Mouse (Mus musculus): ENCODE measurements at regions not wholly inside any gene's neighbourhood (a gene's known extent, or its start where the extent isn't known, plus 50 kb on each side); places are given as distances from the start of the nearest gene placed in this dataset.
A peak's percentile ranks its signal among the peaks of the same experiment; 100 is the strongest.

- H3K36me3 ChIP-seq (ENCODE audit: control insufficient read depth, insufficient read depth, low read length) = no peaks in the 10 kb centered on the region
- WGBS = 61% methylated on average over 4 of the region's 4 CpGs
- ATAC-seq (ENCODE audit: insufficient number of reproducible peaks, insufficient read depth, low FRiP score, low read depth) = no peak
- no peak overlapping the region for H3K4me2 ChIP-seq (replicated peaks; ENCODE audit: low read depth, low read length)
- H3K27me3 ChIP-seq (ENCODE audit: control insufficient read depth, insufficient read depth, low read length) = no peaks in the 10 kb centered on the region
- no peak overlapping the region for H3K9ac ChIP-seq (replicated peaks; ENCODE audit: low read depth, low read length)
- H3K4me3 ChIP-seq (ENCODE audit: low read depth, low read length) = no peak overlapping the region
- no peak overlapping the region for H3K27ac ChIP-seq (ENCODE audit: low read length)
- no peaks in the 10 kb centered on the region for H3K4me1 ChIP-seq (ENCODE audit: control insufficient read depth, insufficient read depth, low read length)
- no peaks in the 10 kb centered on the region for H3K9me3 ChIP-seq (ENCODE audit: control insufficient read depth, low read depth, low read length)
Observed at GRCm38 (mm10) chr9:101807249-101807648, 54.4 kb upstream of the 9630041A04Rik start.

GRCm38 (mm10) chr9:101796718-101797117 lies 64.9 kb upstream of the 9630041A04Rik start:
- no peak for ATAC-seq (ENCODE audit: insufficient number of reproducible peaks, insufficient read depth, low FRiP score, low read depth)
- Histone ChIP-seq H3K9ac (replicated peaks; ENCODE audit: low read depth, low read length) (no peak overlapping the region), H3K4me2 (replicated peaks; ENCODE audit: low read depth, low read length) (no peak overlapping the region), H3K36me3 (ENCODE audit: control insufficient read depth, insufficient read depth, low read length) (no peaks in the 10 kb centered on the region), H3K27ac (ENCODE audit: low read length) (no peak overlapping the region), H3K4me3 (ENCODE audit: low read depth, low read length) (no peak overlapping the region), H3K9me3 (ENCODE audit: control insufficient read depth, low read depth, low read length) (no peaks in the 10 kb centered on the region), H3K27me3 (ENCODE audit: control insufficient read depth, insufficient read depth, low read length) (no peaks in the 10 kb centered on the region), H3K4me1 (ENCODE audit: control insufficient read depth, insufficient read depth, low read length) (no peaks in the 10 kb centered on the region)
- WGBS = 33% methylated on average over 1 of the region's 1 CpGs

DNA sequence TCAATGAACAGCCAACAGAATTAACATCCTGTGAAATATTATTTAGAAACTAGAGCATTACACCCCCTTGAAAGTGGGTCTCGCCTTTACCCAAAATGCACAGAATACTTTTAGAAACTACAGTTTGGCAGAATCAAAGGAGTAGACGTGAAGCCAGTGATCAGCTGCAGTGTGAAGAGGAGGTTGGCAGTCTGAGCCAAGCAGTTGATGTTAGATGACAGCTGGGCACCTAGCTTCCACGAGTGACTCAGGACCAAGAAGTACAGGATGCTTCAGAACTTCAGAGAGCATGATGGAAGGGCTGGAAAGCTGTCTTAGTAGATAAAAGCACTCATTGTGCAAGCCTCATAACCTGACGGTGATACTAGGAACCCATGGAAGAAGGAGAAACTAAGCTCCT lies 65.6 kb upstream of the 9630041A04Rik start:
- H3K4me3 ChIP-seq (ENCODE audit: low read depth, low read length) = no peak overlapping the region
- no peak overlapping the region for H3K9ac ChIP-seq (replicated peaks; ENCODE audit: low read depth, low read length)
- 73% methylated on average over 4 of the region's 4 CpGs for WGBS
- ATAC-seq (ENCODE audit: insufficient number of reproducible peaks, insufficient read depth, low FRiP score, low read depth) = no peak
- no peaks in the 10 kb centered on the region for H3K4me1 ChIP-seq (ENCODE audit: control insufficient read depth, insufficient read depth, low read length)
- no peak overlapping the region for H3K27ac ChIP-seq (ENCODE audit: low read length)
- no peaks in the 10 kb centered on the region for H3K36me3 ChIP-seq (ENCODE audit: control insufficient read depth, insufficient read depth, low read length)
- no peak overlapping the region for H3K4me2 ChIP-seq (replicated peaks; ENCODE audit: low read depth, low read length)
- H3K9me3 ChIP-seq (ENCODE audit: control insufficient read depth, low read depth, low read length) = no peaks in the 10 kb centered on the region
- no peaks in the 10 kb centered on the region for H3K27me3 ChIP-seq (ENCODE audit: control insufficient read depth, insufficient read depth, low read length)

- 67% methylated on average over 2 of the region's 2 CpGs for WGBS
- Histone ChIP-seq H3K27me3 (ENCODE audit: control insufficient read depth, insufficient read depth, low read length) (no peaks in the 10 kb centered on the region), H3K4me2 (replicated peaks; ENCODE audit: low read depth, low read length) (no peak overlapping the region), H3K9me3 (ENCODE audit: control insufficient read depth, low read depth, low read length) (no peaks in the 10 kb centered on the region), H3K9ac (replicated peaks; ENCODE audit: low read depth, low read length) (no peak overlapping the region), H3K27ac (ENCODE audit: low read length) (no peak overlapping the region), H3K36me3 (ENCODE audit: control insufficient read depth, insufficient read depth, low read length) (no peaks in the 10 kb centered on the region), H3K4me1 (ENCODE audit: control insufficient read depth, insufficient read depth, low read length) (no peaks in the 10 kb centered on the region), H3K4me3 (ENCODE audit: low read depth, low read length) (no peak overlapping the region)
- ATAC-seq (ENCODE audit: insufficient number of reproducible peaks, insufficient read depth, low FRiP score, low read depth) = no peak
Observed at GRCm38 (mm10) chr9:101795436-101795835, 66.2 kb upstream of the 9630041A04Rik start.

GRCm38 (mm10) chr9:101790936-101791335 lies 70.7 kb upstream of the 9630041A04Rik start:
- Histone ChIP-seq H3K4me2 (replicated peaks; ENCODE audit: low read depth, low read length) (no peak overlapping the region), H3K4me3 (ENCODE audit: low read depth, low read length) (no peak overlapping the region), H3K27ac (ENCODE audit: low read length) (no peak overlapping the region), H3K27me3 (ENCODE audit: control insufficient read depth, insufficient read depth, low read length) (no peaks in the 10 kb centered on the region), H3K9me3 (ENCODE audit: control insufficient read depth, low read depth, low read length) (no peaks in the 10 kb centered on the region), H3K36me3 (ENCODE audit: control insufficient read depth, insufficient read depth, low read length) (no peaks in the 10 kb centered on the region), H3K4me1 (ENCODE audit: control insufficient read depth, insufficient read depth, low read length) (no peaks in the 10 kb centered on the region), H3K9ac (replicated peaks; ENCODE audit: low read depth, low read length) (no peak overlapping the region)
- ATAC-seq (ENCODE audit: insufficient number of reproducible peaks, insufficient read depth, low FRiP score, low read depth) = no peak
- WGBS = 64% methylated on average over 1 of the region's 1 CpGs

- no peak overlapping the region for H3K4me3 ChIP-seq (ENCODE audit: low read depth, low read length)
Observed at GRCm38 (mm10) chr9:101740949-101741605, 120.6 kb upstream of the 9630041A04Rik start.

DNA sequence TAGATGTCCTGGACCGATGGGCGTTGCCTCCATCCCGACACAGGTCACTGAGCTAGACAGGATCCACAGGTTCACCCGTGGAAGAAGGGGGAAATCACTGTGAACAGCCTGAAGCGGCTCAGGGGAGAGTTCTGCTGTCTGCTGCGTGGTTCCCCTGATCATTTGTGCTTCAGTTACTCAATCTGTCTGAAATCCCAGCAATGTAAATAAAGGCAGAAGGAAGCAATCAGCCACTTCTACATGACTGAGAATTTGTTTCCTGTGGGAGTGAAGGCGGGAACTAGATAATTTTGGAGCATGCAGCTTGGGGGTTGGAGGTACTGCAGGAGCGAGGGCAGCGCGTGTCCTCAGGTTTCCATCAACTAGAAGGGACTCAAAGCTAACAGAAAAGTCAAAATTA lies 122.3 kb upstream of the 9630041A04Rik start:
- no peaks in the 10 kb centered on the region for H3K27me3 ChIP-seq (ENCODE audit: control insufficient read depth, insufficient read depth, low read length)
- H3K4me2 ChIP-seq (replicated peaks; ENCODE audit: low read depth, low read length) = no peak overlapping the region
- ATAC-seq (ENCODE audit: insufficient number of reproducible peaks, insufficient read depth, low FRiP score, low read depth) = peak; percentile 31; the same call in 1 of the 2 replicates
- H3K36me3 ChIP-seq (ENCODE audit: control insufficient read depth, insufficient read depth, low read length) = no peaks in the 10 kb centered on the region
- H3K27ac ChIP-seq (ENCODE audit: low read length) = no peak overlapping the region
- H3K9ac ChIP-seq (replicated peaks; ENCODE audit: low read depth, low read length) = no peak overlapping the region
- WGBS = 26% methylated on average over 10 of the region's 10 CpGs
- H3K9me3 ChIP-seq (ENCODE audit: control insufficient read depth, low read depth, low read length) = no peaks in the 10 kb centered on the region
- 0 out of 2 replicates have a peak, but pooled peaks cover 2% of the 10 kb centered on the region for H3K4me1 ChIP-seq (ENCODE audit: control insufficient read depth, insufficient read depth, low read length)
- no peak overlapping the region for H3K4me3 ChIP-seq (ENCODE audit: low read depth, low read length)

More at GRCm38 (mm10) chr9:101740949-101741605, 120.6 kb upstream of the 9630041A04Rik start:
- no peak overlapping the region for H3K4me2 ChIP-seq (replicated peaks; ENCODE audit: low read depth, low read length)
- H3K27me3 ChIP-seq (ENCODE audit: control insufficient read depth, insufficient read depth, low read length) = no peaks in the 10 kb centered on the region
- no peak overlapping the region for H3K27ac ChIP-seq (ENCODE audit: low read length)
- H3K36me3 ChIP-seq (ENCODE audit: control insufficient read depth, insufficient read depth, low read length) = no peaks in the 10 kb centered on the region
- WGBS = 28% methylated on average over 10 of the region's 10 CpGs
- no peak overlapping the region for H3K9ac ChIP-seq (replicated peaks; ENCODE audit: low read depth, low read length)
- no peaks in the 10 kb centered on the region for H3K4me1 ChIP-seq (ENCODE audit: control insufficient read depth, insufficient read depth, low read length)
- ATAC-seq (ENCODE audit: insufficient number of reproducible peaks, insufficient read depth, low FRiP score, low read depth) = peak; percentile 53; the same call in 1 of the 2 replicates
- H3K9me3 ChIP-seq (ENCODE audit: control insufficient read depth, low read depth, low read length) = no peaks in the 10 kb centered on the region

DNA sequence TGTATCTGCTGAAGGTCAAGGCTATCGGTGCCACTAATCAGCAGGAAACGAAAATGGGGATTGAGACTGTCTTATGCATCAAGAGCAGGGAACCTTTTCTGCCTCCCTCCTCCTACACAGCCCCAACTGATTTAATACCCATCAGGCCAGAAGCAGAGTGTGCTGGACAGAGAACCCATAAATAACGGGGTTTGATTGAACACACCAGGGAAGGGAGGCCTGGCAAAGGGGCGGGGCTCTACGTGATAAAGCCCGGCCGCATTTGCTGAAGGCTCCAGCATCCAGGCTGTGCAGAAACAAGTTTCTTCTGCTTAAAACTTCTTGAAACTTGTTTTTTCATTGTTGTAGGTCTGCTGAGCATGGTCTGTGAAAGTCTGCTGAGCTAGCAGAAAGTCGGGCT lies 127.4 kb upstream of the 9630041A04Rik start:
- no peak for ATAC-seq (ENCODE audit: insufficient number of reproducible peaks, insufficient read depth, low FRiP score, low read depth)
- Histone ChIP-seq H3K4me2 (replicated peaks; ENCODE audit: low read depth, low read length) (no peak overlapping the region), H3K9ac (replicated peaks; ENCODE audit: low read depth, low read length) (no peak overlapping the region), H3K27me3 (ENCODE audit: control insufficient read depth, insufficient read depth, low read length) (no peaks in the 10 kb centered on the region), H3K4me1 (ENCODE audit: control insufficient read depth, insufficient read depth, low read length) (peaks cover 5% of the 10 kb centered on the region; the same call in 1 of the 2 replicates), H3K9me3 (ENCODE audit: control insufficient read depth, low read depth, low read length) (no peaks in the 10 kb centered on the region), H3K27ac (ENCODE audit: low read length) (no peak overlapping the region), H3K36me3 (ENCODE audit: control insufficient read depth, insufficient read depth, low read length) (no peaks in the 10 kb centered on the region), H3K4me3 (ENCODE audit: low read depth, low read length) (no peak overlapping the region)
- 26% methylated on average over 8 of the region's 8 CpGs for WGBS

Data from stomach, embryonic 14.5 days (tissue).